Mouse (Mus musculus): ENCODE results near the gene Uxt. TPM values are rescaled to one million over a fixed set of nuclear protein-coding genes. Genes with fewer than 3 reads are reported as not detected.
A peak's percentile ranks its signal among the peaks of the same experiment; 100 is the strongest.

Gene Uxt
- total RNA-seq (2021): 10 to 100 TPM; 32.9 to 36.2 TPM
- long read RNA-seq, experiment 1, transcript Uxt-202 (7 exons, 875 nt): major isoform, 18 of 24 reads
- long read RNA-seq, experiment 1, partial matches to known transcripts: 0 of 24 reads
- long read RNA-seq, experiment 1, other reads (novel, unspliced or antisense): 4 of 24 reads
- long read RNA-seq, experiment 2, transcript Uxt-202 (7 exons, 875 nt): major isoform, 9 of 12 reads
- long read RNA-seq, experiment 2, partial matches to known transcripts: 0 of 12 reads
- long read RNA-seq, experiment 2, other reads (novel, unspliced or antisense): 1 of 12 reads

DNA sequence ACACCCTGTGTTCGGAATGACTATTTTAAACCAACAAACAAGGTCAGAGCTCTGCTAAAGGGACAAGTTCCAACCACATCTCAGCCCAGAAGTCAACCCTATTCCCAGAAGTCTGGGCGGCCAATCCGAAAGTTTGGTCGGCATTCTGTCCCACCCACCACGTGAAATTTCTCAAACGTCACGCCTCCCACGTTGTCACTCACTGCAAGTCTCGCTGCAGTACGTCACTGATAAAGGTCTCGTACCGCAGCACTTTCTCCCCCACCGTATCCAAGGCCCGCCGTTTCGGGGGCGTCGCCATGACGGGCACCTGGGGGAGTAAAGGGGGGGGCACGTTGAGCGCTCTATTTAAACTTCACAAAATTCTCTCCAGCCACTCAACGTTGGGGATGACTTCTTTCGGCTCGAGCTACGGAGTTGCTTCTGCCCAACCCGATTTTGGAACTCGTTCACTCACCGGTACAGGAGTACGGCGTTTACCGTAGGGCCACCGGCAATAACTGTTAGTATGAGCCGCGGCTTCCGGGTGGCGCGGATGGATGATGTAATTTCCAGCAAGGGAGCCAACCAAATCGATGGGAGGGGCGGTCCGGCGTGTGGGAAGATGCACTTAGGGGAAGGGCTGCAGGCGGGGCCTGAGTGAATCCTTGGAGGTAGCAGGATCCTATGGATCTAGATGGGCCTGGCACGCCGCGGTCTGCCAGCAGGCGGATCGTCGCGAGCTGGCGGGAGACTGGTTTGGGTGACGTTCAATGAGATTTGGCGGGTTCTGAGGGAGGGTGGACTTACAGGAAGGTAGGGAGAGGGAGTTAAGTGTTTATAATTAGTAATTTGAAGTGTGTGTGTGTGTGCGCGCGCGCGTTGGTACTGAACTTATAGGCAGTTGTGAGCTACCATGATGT is at the start of gene Uxt:
Gene Uxt (minus strand): TSS at position 541 of the 902 bp plus-strand sequence.
- peak; percentile 66 to 71 for DNase-seq (ENCODE audit: low spot score in 2 of 2)

GRCm38 (mm10) chrX:20980901-20981300 is 19.1 kb upstream of the Uxt start:
- DNase-seq (ENCODE audit: low spot score in 2 of 2): no peak

- DNase-seq (ENCODE audit: low spot score in 2 of 2): peak; percentile 31 to 62
Observed at GRCm38 (mm10) chrX:20950191-20950880, 11.5 kb downstream of the Uxt start, which contains the start of gene Elk1. Elk1 (minus strand) TSS chrX:20950608.

GRCm38 (mm10) chrX:20946055-20946454 is 15.8 kb downstream of the Uxt start:
- DNase-seq (ENCODE audit: low spot score in 2 of 2): no peak

DNA sequence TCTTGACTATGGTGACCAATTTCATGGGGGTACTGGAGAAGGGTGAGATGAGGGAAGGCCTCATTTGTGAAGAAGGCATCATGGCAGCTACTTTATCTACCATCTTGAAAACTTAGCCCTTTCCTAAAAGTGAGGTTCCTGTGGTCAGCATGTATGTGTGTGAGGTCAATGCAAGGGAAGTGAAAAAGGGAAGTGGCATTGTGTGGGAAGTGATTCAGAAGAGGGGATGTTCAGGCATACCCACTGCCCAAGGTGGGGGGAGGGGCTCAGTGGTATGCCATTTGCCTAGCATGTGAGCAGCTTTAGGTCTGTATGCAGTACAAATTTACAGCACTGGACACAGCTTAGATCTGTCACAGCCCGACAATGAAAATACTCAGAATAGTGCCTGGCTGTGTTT is 29.9 kb downstream of the Uxt start:
- DNase-seq (ENCODE audit: low spot score in 2 of 2): no peak

- DNase-seq (ENCODE audit: low spot score in 2 of 2): no peak
Observed at GRCm38 (mm10) chrX:20931364-20931763, 30.5 kb downstream of the Uxt start, which contains the start of gene Cfp. Cfp (minus strand) TSS chrX:20931555.

DNA sequence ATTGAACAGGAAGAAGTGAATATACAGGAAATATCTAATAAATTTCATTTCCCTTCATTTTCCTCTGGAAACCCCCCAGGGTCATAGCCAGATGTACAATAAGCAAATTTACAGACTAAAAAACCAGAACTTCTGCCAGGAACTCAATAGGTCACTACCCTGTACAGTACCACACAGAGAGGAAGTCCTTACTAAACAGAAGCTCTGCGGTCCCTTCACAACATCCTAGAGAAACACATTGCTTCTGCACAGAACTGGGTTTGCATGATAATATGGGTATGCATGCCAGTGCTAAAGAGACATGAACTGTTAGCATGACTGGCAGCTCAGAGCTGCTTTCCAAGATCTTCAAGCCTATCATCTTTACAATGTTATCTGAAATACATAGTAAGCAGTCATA is 32.0 kb downstream of the Uxt start:
- DNase-seq (ENCODE audit: low spot score in 2 of 2): no peak

DNA sequence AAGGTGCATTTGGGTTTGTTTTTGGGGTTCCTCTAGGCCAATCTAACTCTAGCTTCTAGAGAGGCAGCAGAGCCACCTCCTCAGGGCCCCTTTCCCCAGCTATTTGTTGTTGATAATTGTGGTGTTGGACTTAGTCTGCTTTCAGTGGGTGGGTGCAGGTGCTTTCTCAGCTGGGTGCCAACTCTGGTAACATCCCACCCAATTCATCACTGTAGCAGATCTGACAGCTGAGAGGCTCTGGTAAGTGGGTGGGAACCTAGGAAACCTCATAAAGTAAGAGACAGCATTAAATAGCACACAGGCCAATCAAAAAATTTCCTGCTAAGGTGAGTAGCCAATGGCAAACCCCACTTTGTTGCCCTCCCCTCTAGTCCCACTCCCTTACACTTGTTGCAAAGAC is 36.8 kb downstream of the Uxt start:
- DNase-seq (ENCODE audit: low spot score in 2 of 2): no peak

- DNase-seq (ENCODE audit: low spot score in 2 of 2): no peak
Observed at GRCm38 (mm10) chrX:20923506-20923905, 38.3 kb downstream of the Uxt start.

GRCm38 (mm10) chrX:20921366-20921765 is 40.5 kb downstream of the Uxt start:
- no peak for DNase-seq (ENCODE audit: low spot score in 2 of 2)

DNA sequence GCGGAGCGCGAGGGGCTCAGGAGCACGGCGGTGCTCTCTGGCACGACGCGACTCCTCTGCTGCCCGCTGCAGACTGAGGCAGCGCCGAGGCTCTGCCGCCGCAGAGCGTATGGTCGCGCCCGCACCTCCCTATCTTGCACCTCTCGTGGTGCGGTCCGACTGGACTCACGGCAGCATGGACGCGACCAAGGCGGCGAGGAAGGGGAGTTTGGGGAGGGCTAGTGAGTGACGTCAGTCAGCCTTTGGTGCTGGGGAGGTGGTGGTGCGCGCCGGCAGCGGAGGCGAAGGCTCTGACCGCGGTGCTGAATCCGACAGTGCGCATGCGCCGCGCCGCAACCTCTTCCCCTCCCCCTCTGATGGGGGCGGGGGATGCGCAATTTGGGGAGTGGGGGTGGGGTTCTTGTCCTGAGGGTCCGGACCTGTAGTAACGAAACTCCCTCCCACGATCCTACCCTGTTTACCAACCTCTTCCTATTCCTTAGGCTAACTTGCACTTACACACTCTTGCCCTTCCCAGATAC is 40.9 kb downstream of the Uxt start, which contains the start of gene Syn1:
Gene Syn1 (minus strand): TSS at position 161 of the 521 bp plus-strand sequence.
- DNase-seq (ENCODE audit: low spot score in 2 of 2): peak; percentile 24 to 40

- peak in 1 of 2 experiments; percentile 5 for DNase-seq (ENCODE audit: low spot score in 2 of 2)
Observed at GRCm38 (mm10) chrX:20920249-20920843, 41.5 kb downstream of the Uxt start.

DNA sequence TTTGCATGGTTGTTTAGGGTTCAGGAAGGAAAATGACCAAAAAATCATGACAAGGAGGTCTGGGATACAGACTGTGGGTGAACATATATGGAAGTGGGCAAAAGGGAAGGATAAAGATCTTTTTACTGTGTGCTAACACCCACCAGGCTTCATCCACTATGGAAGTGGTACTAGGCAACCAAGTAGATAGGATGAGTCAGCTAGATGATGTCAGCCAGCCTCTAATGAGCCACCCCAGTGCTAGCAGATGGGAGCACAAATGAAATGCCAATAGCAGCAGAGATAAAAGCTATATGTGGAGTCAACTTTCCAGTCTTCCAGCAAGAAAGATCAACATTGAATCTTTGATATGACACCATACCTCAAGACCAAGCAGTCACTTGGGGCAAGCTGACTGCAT is 46.7 kb downstream of the Uxt start:
- no peak for DNase-seq (ENCODE audit: low spot score in 2 of 2)

- DNase-seq (ENCODE audit: low spot score in 2 of 2): no peak
Observed at GRCm38 (mm10) chrX:20913726-20914125, 48.1 kb downstream of the Uxt start.

DNA sequence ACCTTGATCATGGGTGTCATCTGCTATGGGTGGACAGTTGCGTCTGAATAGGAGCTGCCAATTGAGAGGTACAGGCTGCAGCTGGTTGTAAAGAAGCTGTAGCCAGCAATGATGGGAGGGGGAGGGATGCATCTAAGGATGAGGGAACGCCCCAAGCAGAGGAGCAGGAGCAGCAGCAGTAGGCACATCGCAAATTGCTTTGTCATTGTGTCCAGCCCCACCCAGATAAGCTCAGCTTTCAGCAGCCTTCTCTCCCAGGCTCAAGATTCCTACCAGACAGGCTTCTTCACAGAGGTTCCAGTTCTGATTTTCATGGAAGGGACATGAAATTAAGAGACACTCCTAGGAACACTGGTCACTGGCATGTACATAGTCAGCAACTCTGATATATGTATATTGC is 51.7 kb downstream of the Uxt start:
- no peak for DNase-seq (ENCODE audit: low spot score in 2 of 2)

Other genes starting within 250 kb of the Uxt start
- 100 to 1,000 TPM; 161 to 168 TPM for gene Araf, start 164.2 kb downstream of the Uxt start, total RNA-seq (2021)
- 10 to 100 TPM; 42.4 to 44.6 TPM for gene Timp1, start 91.9 kb downstream of the Uxt start, total RNA-seq (2021)
- gene Syn1, start 41.0 kb downstream of the Uxt start, total RNA-seq (2021): 10 to 100 TPM; 12.7 to 15.6 TPM
- 10 to 100 TPM; 20.2 to 20.3 TPM for gene Cfp, start 30.5 kb downstream of the Uxt start, total RNA-seq (2021)
- gene Elk1, start 11.4 kb downstream of the Uxt start, total RNA-seq (2021): 10 to 100 TPM; 18.1 to 22.9 TPM
- gene Zfp182, start 100.3 kb upstream of the Uxt start, total RNA-seq (2021): 10 to 100 TPM; 10.5 to 10.8 TPM
- gene Spaca5, start 106.4 kb upstream of the Uxt start, total RNA-seq (2021): not detected
- gene Zfp300, start 127.5 kb upstream of the Uxt start, total RNA-seq (2021): 1 to 10 TPM; 3.4 to 4.3 TPM
- not detected for gene Ssxa1, start 153.8 kb upstream of the Uxt start, total RNA-seq (2021)
- gene Gm21876, start 213.6 kb upstream of the Uxt start, total RNA-seq (2021): not detected

Data from adrenal gland, postnatal 4 days (tissue).